ENCODE assay signal across 29 mouse cellular contexts in the genomic region with DNA sequence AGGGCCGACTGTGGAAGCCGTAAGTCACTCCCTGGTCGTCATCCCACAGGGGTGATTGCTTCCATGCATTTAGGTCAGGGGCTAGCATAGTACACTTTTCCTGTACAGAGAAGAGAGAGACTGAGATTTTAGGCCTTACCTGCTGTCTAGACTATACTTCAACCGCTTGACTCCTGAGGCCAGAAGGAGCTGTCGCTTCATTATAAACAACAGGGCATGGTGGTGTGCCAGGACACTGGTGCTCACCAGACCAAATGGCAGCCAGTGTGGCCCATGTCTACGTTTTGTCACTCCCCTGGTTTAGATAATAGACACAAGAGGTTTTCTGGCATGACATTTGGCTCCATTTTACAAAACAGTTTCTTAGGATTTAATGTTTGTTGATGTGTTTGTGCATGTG.
DNase-seq lines count a peak whose midpoint lies in the region; ATAC-seq lines count a peak whose summit lies in the region.
"Had no signal": no experiment of that assay in that cellular context is flagged by ENCODE, and none has a peak within 500 bp of the region (broad histone marks: within the 10 kb centered on the region; RNA-seq: fewer than 3 reads in every experiment).

No protein-coding gene starts in this region.

- H3K27ac ChIP-seq in neural tube, embryonic 15.5 days (replicated peaks): peak overlapping the region; percentile 20; the same call in 1 of the 2 replicates
- peak overlapping the region; percentile 80 for H3K27ac ChIP-seq in limb, embryonic 10.5 days
- H3K27ac ChIP-seq in limb, embryonic 15.5 days: peak overlapping the region; percentile 82
- H3K27ac ChIP-seq: embryonic facial prominence, embryonic 12.5 days; heart, embryonic 10.5 days; heart, embryonic 15.5 days; hindbrain, embryonic 12.5 days; liver, embryonic 12.5 days; neural tube, embryonic 13.5 days; stomach, embryonic 15.5 days had no signal

- no peaks in the 10 kb centered on the region for H3K27me3 ChIP-seq in neural tube, embryonic 15.5 days (replicated peaks)
- no peaks in the 10 kb centered on the region for H3K27me3 ChIP-seq in limb, embryonic 10.5 days (ENCODE audit: low read depth, poor library complexity, severe bottlenecking)
- H3K27me3 ChIP-seq in limb, embryonic 15.5 days: no peaks in the 10 kb centered on the region
- H3K27me3 ChIP-seq: CH12.LX; embryonic facial prominence, embryonic 12.5 days; heart, embryonic 15.5 days; liver, embryonic 12.5 days; neural tube, embryonic 13.5 days; Patski; stomach, embryonic 15.5 days had no signal

- no peaks in the 10 kb centered on the region for H3K36me3 ChIP-seq in neural tube, embryonic 15.5 days
- H3K36me3 ChIP-seq in limb, embryonic 10.5 days: no peaks in the 10 kb centered on the region
- H3K36me3 ChIP-seq in limb, embryonic 15.5 days: no peaks in the 10 kb centered on the region
- H3K36me3 ChIP-seq: embryonic facial prominence, embryonic 12.5 days; heart, embryonic 10.5 days; heart, embryonic 15.5 days; hindbrain, embryonic 12.5 days; liver, embryonic 12.5 days; neural tube, embryonic 13.5 days; stomach, embryonic 15.5 days had no signal

- H3K4me3 ChIP-seq in neural tube, embryonic 15.5 days (replicated peaks): no peak overlapping the region
- H3K4me3 ChIP-seq in limb, embryonic 10.5 days: no peak overlapping the region
- no peak overlapping the region for H3K4me3 ChIP-seq in limb, embryonic 15.5 days
- H3K4me3 ChIP-seq: embryonic facial prominence, embryonic 12.5 days; heart, embryonic 10.5 days; heart, embryonic 15.5 days; hindbrain, embryonic 12.5 days; liver, embryonic 12.5 days; myocyte; neural tube, embryonic 13.5 days; stomach, embryonic 15.5 days had no signal

- H3K4me1 ChIP-seq in neural tube, embryonic 15.5 days: peaks cover 15% of the 10 kb centered on the region; the same call in 1 of the 2 replicates
- peaks cover 69% of the 10 kb centered on the region for H3K4me1 ChIP-seq in limb, embryonic 10.5 days
- H3K4me1 ChIP-seq in limb, embryonic 15.5 days: peaks cover 39% of the 10 kb centered on the region
- H3K4me1 ChIP-seq: heart, embryonic 10.5 days; heart, embryonic 15.5 days; hindbrain, embryonic 12.5 days; liver, embryonic 12.5 days; stomach, embryonic 15.5 days had no signal

- peak; percentile 39 to 59 for DNase-seq in cerebellum, postnatal 10 days
- DNase-seq in cerebellum, adult 18-20 months: no peak
- DNase-seq in neural tube, embryonic 10.5 days (ENCODE audit: extremely low spot score, low spot score): no peak
- peak; percentile 50 for DNase-seq in limb, embryonic 10.5 days (ENCODE audit: low spot score)
- DNase-seq in layer of hippocampus, adult 18-20 months (ENCODE audit: low spot score in 2 of 2): no peak
- DNase-seq in adrenal gland, postnatal 10 days: no peak
- DNase-seq: cerebellum, adult 8-10 months; cerebellum, postnatal 36 days; gastrocnemius, postnatal 10 days; kidney, adult 11 months; kidney, postnatal 14 days; liver, postnatal 0 days; lung, postnatal 36 days; right cerebral cortex, postnatal 14 days; thymus, postnatal 14 days had no signal

- no peak overlapping the region for H3K9ac ChIP-seq in neural tube, embryonic 15.5 days (replicated peaks)
- no peak overlapping the region for H3K9ac ChIP-seq in limb, embryonic 15.5 days
- H3K9ac ChIP-seq: embryonic facial prominence, embryonic 12.5 days; heart, embryonic 15.5 days; hindbrain, embryonic 12.5 days; liver, embryonic 12.5 days; liver, postnatal 0 days; neural tube, embryonic 13.5 days; stomach, embryonic 15.5 days had no signal

- H3K4me2 ChIP-seq in neural tube, embryonic 15.5 days: no peak overlapping the region
- no peak overlapping the region for H3K4me2 ChIP-seq in limb, embryonic 15.5 days
- H3K4me2 ChIP-seq: embryonic facial prominence, embryonic 12.5 days; heart, embryonic 15.5 days; hindbrain, embryonic 12.5 days; liver, embryonic 12.5 days; midbrain, embryonic 11.5 days; neural tube, embryonic 13.5 days; stomach, embryonic 15.5 days had no signal

- no peaks in the 10 kb centered on the region for H3K9me3 ChIP-seq in neural tube, embryonic 15.5 days (replicated peaks)
- H3K9me3 ChIP-seq in limb, embryonic 10.5 days (replicated peaks): no peaks in the 10 kb centered on the region
- no peaks in the 10 kb centered on the region for H3K9me3 ChIP-seq in limb, embryonic 15.5 days
- H3K9me3 ChIP-seq: embryonic facial prominence, embryonic 12.5 days; heart, embryonic 15.5 days; hindbrain, embryonic 12.5 days; liver, embryonic 12.5 days; neural tube, embryonic 13.5 days; stomach, embryonic 15.5 days had no signal

- WGBS in neural tube, embryonic 15.5 days: 43% methylated on average over 6 of the region's 6 CpGs
- WGBS in limb, embryonic 10.5 days: 46% methylated on average over 6 of the region's 6 CpGs
- 41% methylated on average over 6 of the region's 6 CpGs for WGBS in limb, embryonic 15.5 days

- no peak for ATAC-seq in neural tube, embryonic 15.5 days (ENCODE audit: low FRiP score)
- no peak for ATAC-seq in limb, embryonic 15.5 days (ENCODE audit: insufficient number of reproducible peaks, low FRiP score, low TSS enrichment, low read depth)
- ATAC-seq: forebrain, embryonic 16.5 days; liver, embryonic 12.5 days; liver, postnatal 0 days; Patski had no signal

Comparison
In these comparisons a context has a peak if more than half of its experiments do, and no peak if none do; other contexts are left out.
1. DNase-seq: peak in cerebellum, postnatal 10 days (2 of 2) and limb, embryonic 10.5 days (single experiment); none in cerebellum, adult 18-20 months (0 of 2), neural tube, embryonic 10.5 days (single experiment), layer of hippocampus, adult 18-20 months (0 of 2) and adrenal gland, postnatal 10 days (single experiment).
2. H3K27ac ChIP-seq: peak in every context shown above with its lines; median percentile 82 in limb, embryonic 15.5 days; 80 in limb, embryonic 10.5 days; 20 in neural tube, embryonic 15.5 days.